Mouse (Mus musculus) embryo, embryonic 9.5 days (tissue): ENCODE results near the gene Gm21679.
"Not testable (repeated sequence)": the region's sequence is repeated elsewhere in the genome, so short reads cannot be mapped to it uniquely, and the experiment has no call there.

Experiments
- DNase-seq: peaks from one replicate; pipeline ENCODE4 v3.0.0-alpha.2; 2017; ENCODE audit errors: extremely low spot score

Gm21679 gene

GRCm38 (mm10) chrY:29683270-29683669, at the start of gene Gm21679:
Gene Gm21679, minus strand, starts transcription at chrY:29683370.
- DNase-seq, result not testable (repeated sequence)
